Mouse (Mus musculus) brain, embryonic 14.5 days (tissue): Measurements from ENCODE around the gene Thada.

ENCODE experiments used
- CTCF ChIP-seq: fragments of 200-500 bp; IDR thresholded peaks from 2 replicates; pipeline ENCODE4 v1.5.1; 2012; ENCODE audit warnings: inconsistent platforms, mild to moderate bottlenecking, moderate library complexity, borderline replicate concordance; ENCODE audit not compliant: insufficient read depth, insufficient read length; ENCODE audit errors: extremely low read depth
- POLR2A ChIP-seq: fragments of 200-500 bp; IDR thresholded peaks from 2 replicates; pipeline ENCODE4 v1.6.1; 2012; ENCODE audit warnings: mild to moderate bottlenecking, inconsistent platforms, borderline replicate concordance; ENCODE audit not compliant: poor library complexity, insufficient read depth, insufficient read length, severe bottlenecking; ENCODE audit errors: extremely low read depth

DNA sequence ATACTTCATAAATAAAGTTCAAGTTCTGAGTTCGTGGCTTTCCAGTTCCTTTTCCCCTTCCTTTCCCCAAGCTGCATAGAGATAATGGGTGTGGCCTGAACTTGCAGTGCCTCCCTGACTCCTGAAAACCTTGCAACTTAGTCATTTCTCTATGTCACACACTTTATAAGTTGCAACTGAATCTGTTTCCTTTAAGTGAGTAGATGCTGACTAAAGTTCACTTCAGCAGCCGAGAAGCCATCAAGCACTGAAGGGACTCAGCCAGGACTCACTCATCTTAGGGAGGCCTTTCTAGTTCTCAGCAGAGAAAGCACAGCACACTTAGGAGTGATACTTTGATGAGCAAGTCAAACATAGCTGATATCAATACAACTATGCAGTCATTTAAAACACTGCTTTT is 137.5 kb downstream of the Thada start:
- no peak for TF ChIP-seq CTCF
- TF ChIP-seq POLR2A, result no peak
